Comparison of ENCODE assay signal across 30 mouse cellular contexts in genomic region chr6:11720274-11720673, GRCm38 (mm10).
DNase-seq lines count a peak whose midpoint lies in the region; ATAC-seq lines count a peak whose summit lies in the region.
"Had no signal": no experiment of that assay in that cellular context is flagged by ENCODE, and none has a peak within 500 bp of the region (broad histone marks: within the 10 kb centered on the region; RNA-seq: fewer than 3 reads in every experiment).

No protein-coding gene starts in this region.

- peak; percentile 57; the same call in 1 of the 2 replicates for ATAC-seq in liver, embryonic 13.5 days (ENCODE audit: low read depth)
- ATAC-seq in liver, embryonic 12.5 days, result no peak
- peak; percentile 50; the same call in 1 of the 2 replicates for ATAC-seq in common myeloid progenitor, adult 5-6 weeks (replicated peaks; ENCODE audit: low read depth, poor library complexity, severe bottlenecking)
- ATAC-seq in megakaryocyte progenitor cell, adult 5-6 weeks (replicated peaks; ENCODE audit: poor library complexity), result peak; percentile 74
- ATAC-seq: activated CD4-positive, CD25-positive, alpha-beta regulatory T cell, adult 4 months; forebrain, embryonic 16.5 days; midbrain, embryonic 15.5 days had no signal

- no peaks in the 10 kb centered on the region for H3K9me3 ChIP-seq in liver, embryonic 13.5 days (replicated peaks)
- no peaks in the 10 kb centered on the region for H3K9me3 ChIP-seq in liver, embryonic 12.5 days (replicated peaks)
- H3K9me3 ChIP-seq: forebrain, embryonic 10.5 days; heart, embryonic 12.5 days; hindbrain, embryonic 15.5 days; kidney, embryonic 15.5 days; lung, embryonic 15.5 days; midbrain, embryonic 10.5 days; midbrain, embryonic 15.5 days; neural tube, embryonic 12.5 days had no signal

- no peak overlapping the region for H3K9ac ChIP-seq in liver, embryonic 13.5 days
- no peak overlapping the region for H3K9ac ChIP-seq in liver, embryonic 12.5 days
- H3K9ac ChIP-seq: heart, embryonic 12.5 days; hindbrain, embryonic 15.5 days; kidney, embryonic 15.5 days; lung, embryonic 15.5 days; midbrain, embryonic 15.5 days; neural tube, embryonic 12.5 days had no signal

- H3K4me3 ChIP-seq in liver, embryonic 13.5 days (replicated peaks), result no peak overlapping the region
- no peak overlapping the region for H3K4me3 ChIP-seq in liver, embryonic 12.5 days
- H3K4me3 ChIP-seq: forebrain, embryonic 10.5 days; heart, adult 2 months; heart, embryonic 12.5 days; hindbrain, embryonic 15.5 days; kidney, embryonic 15.5 days; layer of hippocampus, adult 2 months; left cerebral cortex, adult 2 months; lung, embryonic 15.5 days; midbrain, embryonic 10.5 days; midbrain, embryonic 15.5 days; neural tube, embryonic 12.5 days had no signal

- no peak overlapping the region for H3K4me2 ChIP-seq in liver, embryonic 13.5 days
- H3K4me2 ChIP-seq in liver, embryonic 12.5 days, result no peak overlapping the region
- H3K4me2 ChIP-seq: heart, embryonic 12.5 days; hindbrain, embryonic 15.5 days; kidney, embryonic 15.5 days; lung, embryonic 15.5 days; midbrain, embryonic 15.5 days; neural tube, embryonic 12.5 days had no signal

- H3K27ac ChIP-seq in liver, embryonic 13.5 days, result no peak overlapping the region
- no peak overlapping the region for H3K27ac ChIP-seq in liver, embryonic 12.5 days
- H3K27ac ChIP-seq: forebrain, embryonic 10.5 days; heart, adult 2 months; hindbrain, embryonic 15.5 days; kidney, embryonic 15.5 days; layer of hippocampus, adult 2 months; left cerebral cortex, adult 2 months; lung, embryonic 15.5 days; midbrain, embryonic 10.5 days; midbrain, embryonic 15.5 days; neural tube, embryonic 12.5 days; stomach, postnatal 0 days had no signal

- H3K27me3 ChIP-seq in liver, embryonic 13.5 days, result no peaks in the 10 kb centered on the region
- H3K27me3 ChIP-seq in liver, embryonic 12.5 days (replicated peaks), result no peaks in the 10 kb centered on the region
- H3K27me3 ChIP-seq: heart, embryonic 12.5 days; hindbrain, embryonic 15.5 days; kidney, embryonic 15.5 days; lung, embryonic 15.5 days; midbrain, embryonic 15.5 days; neural tube, embryonic 12.5 days had no signal

- no peak for DNase-seq in liver, embryonic 13.5 days
- DNase-seq in A20 (ENCODE audit: low read depth, low spot score), result peak; percentile 24
- DNase-seq in embryo, embryonic 11 days, result no peak
- no peak for DNase-seq in ovary, postnatal 10 days (ENCODE audit: low spot score)
- DNase-seq: adrenal gland, adult 2 months; adrenal gland, postnatal 36 days; cerebellum, adult 2 months; cerebellum, postnatal 14 days; heart, adult 2 months; kidney, adult 18-20 months; kidney, postnatal 25 days; right cerebral cortex, postnatal 4 days; thymus, adult 18-20 months; thymus, postnatal 36 days had no signal

- H3K4me1 ChIP-seq in liver, embryonic 13.5 days (replicated peaks), result 0 out of 2 replicates have a peak, but pooled peaks cover 3% of the 10 kb centered on the region
- no peaks in the 10 kb centered on the region for H3K4me1 ChIP-seq in liver, embryonic 12.5 days
- H3K4me1 ChIP-seq: forebrain, embryonic 10.5 days; heart, embryonic 12.5 days; hindbrain, embryonic 15.5 days; kidney, embryonic 15.5 days; lung, embryonic 15.5 days; midbrain, embryonic 10.5 days; midbrain, embryonic 15.5 days; neural tube, embryonic 12.5 days had no signal

- no peaks in the 10 kb centered on the region for H3K36me3 ChIP-seq in liver, embryonic 13.5 days
- H3K36me3 ChIP-seq in liver, embryonic 12.5 days, result no peaks in the 10 kb centered on the region
- H3K36me3 ChIP-seq: forebrain, embryonic 10.5 days; heart, embryonic 12.5 days; hindbrain, embryonic 15.5 days; kidney, embryonic 15.5 days; lung, embryonic 15.5 days; midbrain, embryonic 10.5 days; midbrain, embryonic 15.5 days; neural tube, embryonic 12.5 days had no signal

- 61% methylated on average over 4 of the region's 4 CpGs for WGBS in liver, embryonic 13.5 days (ENCODE audit: insufficient replicate concordance)
- WGBS in liver, embryonic 12.5 days (ENCODE audit: insufficient replicate concordance), result 60% methylated on average over 4 of the region's 4 CpGs
